Mouse (Mus musculus) liver, embryonic 15.5 days (tissue): Measurements from ENCODE around the gene Hhat. TPM values are rescaled to one million over a fixed set of nuclear protein-coding genes. Genes with fewer than 3 reads are reported as not detected.

Experiments
- ATAC-seq: fragments of 200-750 bp; cut with Nextera tagmentation; 2 replicates; pipeline ENCODE4 v1.8.0; 2017; ENCODE audit warnings: moderate number of reproducible peaks, mild to moderate bottlenecking, moderate library complexity; ENCODE audit not compliant: insufficient read depth
- H3K27ac ChIP-seq: fragments of 300-500 bp; sonication (generic); replicated peaks from 2 replicates; pipeline ENCODE4 v1.5.1; 2015; ENCODE audit warnings: mild to moderate bottlenecking, inconsistent platforms
- H3K27me3 ChIP-seq: fragments of 300-500 bp; sonication (generic); 2 replicates; pipeline ENCODE4 v1.6.1; 2015; ENCODE audit warnings: mild to moderate bottlenecking, inconsistent platforms
- H3K36me3 ChIP-seq: fragments of 300-500 bp; sonication (generic); replicated peaks from 2 replicates; pipeline ENCODE4 v1.6.1; 2015; ENCODE audit warnings: moderate library complexity, mild to moderate bottlenecking, inconsistent platforms
- H3K4me1 ChIP-seq: fragments of 300-500 bp; sonication (generic); replicated peaks from 2 replicates; pipeline ENCODE4 v1.6.1; 2015; ENCODE audit warnings: inconsistent platforms
- H3K4me2 ChIP-seq: fragments of 300-500 bp; sonication (generic); 2 replicates; pipeline ENCODE4 v1.6.1; 2015; ENCODE audit warnings: moderate library complexity, mild to moderate bottlenecking, inconsistent platforms
- H3K4me3 ChIP-seq: fragments of 300-500 bp; sonication (generic); replicated peaks from 2 replicates; pipeline ENCODE4 v1.5.1; 2015; ENCODE audit warnings: mild to moderate bottlenecking, inconsistent platforms
- H3K9ac ChIP-seq: fragments of 300-500 bp; sonication (generic); 2 replicates; pipeline ENCODE4 v1.6.1; 2015; ENCODE audit warnings: moderate library complexity, mild to moderate bottlenecking, inconsistent platforms
- H3K9me3 ChIP-seq: fragments of 300-500 bp; sonication (generic); replicated peaks from 2 replicates; pipeline ENCODE4 v1.6.1; 2016; ENCODE audit warnings: inconsistent platforms
- WGBS: fragments of 180-500 bp; shearing (Covaris S2); methylation state at CpG from one replicate; pipeline ENCODE4 v1.1.7; 2015; ENCODE audit warnings: mixed read lengths; ENCODE audit not compliant: insufficient replicate concordance; 5-methylcytosine and 5-hydroxymethylcytosine counted together
- polyA plus RNA-seq: library from polyadenylated mRNA; unstranded; fragments of >200 nt; fragmentation: Nextera tagmentation; extraction: Ambion mirVana; gene quantifications from 2 replicates; pipeline ENCODE4 v1.2.1, GENCODE M21; 2015

Hhat gene
- polyA plus RNA-seq, 1 experiment from 2014 or later, result 1.1 TPM

GRCm38 (mm10) chr1:192754268-192754667 is 16.8 kb downstream of the Hhat start:
- Histone ChIP-seq H3K4me1 (0 out of 2 replicates have a peak, but pooled peaks cover 9% of the 10 kb centered on the region), H3K4me3 (no peak overlapping the region), H3K27me3 (no peaks in the 10 kb centered on the region), H3K4me2 (no peak overlapping the region), H3K27ac (no peak overlapping the region), H3K36me3 (no peaks in the 10 kb centered on the region), H3K9me3 (no peaks in the 10 kb centered on the region), H3K9ac (no peak overlapping the region)
- 75% methylated on average over 4 of the region's 4 CpGs for WGBS
- no peak for ATAC-seq

GRCm38 (mm10) chr1:192752659-192753601 is 18.1 kb downstream of the Hhat start:
- Histone ChIP-seq H3K9ac (no peak overlapping the region), H3K4me2 (0 out of 2 replicates have a peak overlapping the region, but pooled peaks have one; percentile 11), H3K9me3 (no peaks in the 10 kb centered on the region), H3K27me3 (no peaks in the 10 kb centered on the region), H3K4me1 (0 out of 2 replicates have a peak, but pooled peaks cover 9% of the 10 kb centered on the region), H3K36me3 (no peaks in the 10 kb centered on the region), H3K4me3 (peak overlapping the region; percentile 20; the same call in 1 of the 2 replicates), H3K27ac (no peak overlapping the region)
- ATAC-seq, result no peak
- 9% methylated on average over 8 of the region's 8 CpGs for WGBS

GRCm38 (mm10) chr1:192750042-192750437 is 21.0 kb downstream of the Hhat start:
- Histone ChIP-seq H3K27ac (no peak overlapping the region), H3K9me3 (no peaks in the 10 kb centered on the region), H3K4me1 (0 out of 2 replicates have a peak, but pooled peaks cover 9% of the 10 kb centered on the region), H3K4me2 (no peak overlapping the region), H3K4me3 (no peak overlapping the region), H3K27me3 (no peaks in the 10 kb centered on the region), H3K9ac (no peak overlapping the region), H3K36me3 (no peaks in the 10 kb centered on the region)
- WGBS, result 52% methylated on average over 4 of the region's 4 CpGs
- ATAC-seq, result no peak

GRCm38 (mm10) chr1:192749270-192750041 is 21.6 kb downstream of the Hhat start:
- Histone ChIP-seq H3K4me1 (0 out of 2 replicates have a peak, but pooled peaks cover 9% of the 10 kb centered on the region), H3K4me3 (no peak overlapping the region), H3K9me3 (no peaks in the 10 kb centered on the region), H3K4me2 (no peak overlapping the region), H3K9ac (no peak overlapping the region), H3K27ac (no peak overlapping the region), H3K36me3 (no peaks in the 10 kb centered on the region), H3K27me3 (no peaks in the 10 kb centered on the region)
- no peak for ATAC-seq
- WGBS, result 68% methylated on average over 6 of the region's 6 CpGs

GRCm38 (mm10) chr1:192746201-192746600 is 24.8 kb downstream of the Hhat start:
- no peak overlapping the region for H3K4me3 ChIP-seq
- H3K9ac ChIP-seq, result no peak overlapping the region
- H3K4me2 ChIP-seq, result no peak overlapping the region
- no peaks in the 10 kb centered on the region for H3K4me1 ChIP-seq
- no peaks in the 10 kb centered on the region for H3K36me3 ChIP-seq
- 63% methylated on average over 6 of the region's 6 CpGs for WGBS
- H3K9me3 ChIP-seq, result no peaks in the 10 kb centered on the region
- H3K27ac ChIP-seq, result 0 out of 2 replicates have a peak overlapping the region, but pooled peaks have one; percentile 29
- H3K27me3 ChIP-seq, result no peaks in the 10 kb centered on the region
- ATAC-seq, result no peak

- no peaks in the 10 kb centered on the region for H3K9me3 ChIP-seq
- H3K36me3 ChIP-seq, result no peaks in the 10 kb centered on the region
- H3K4me2 ChIP-seq, result no peak overlapping the region
- H3K4me1 ChIP-seq, result no peaks in the 10 kb centered on the region
- 3% methylated on average over 16 of the region's 16 CpGs for WGBS
- H3K4me3 ChIP-seq, result no peak overlapping the region
- H3K27ac ChIP-seq, result 0 out of 2 replicates have a peak overlapping the region, but pooled peaks have one; percentile 29
- no peaks in the 10 kb centered on the region for H3K27me3 ChIP-seq
- peak; percentile 76 for ATAC-seq
- H3K9ac ChIP-seq, result no peak overlapping the region
These were observed 25.6 kb downstream of the Hhat start for GRCm38 (mm10) chr1:192745240-192746101.

- Histone ChIP-seq H3K36me3 (no peaks in the 10 kb centered on the region), H3K9ac (no peak overlapping the region), H3K4me1 (no peaks in the 10 kb centered on the region), H3K27me3 (no peaks in the 10 kb centered on the region), H3K4me2 (no peak overlapping the region), H3K4me3 (no peak overlapping the region), H3K9me3 (no peaks in the 10 kb centered on the region), H3K27ac (no peak overlapping the region)
- WGBS, result 55% methylated on average over 3 of the region's 3 CpGs
- no peak for ATAC-seq
These were observed 26.2 kb downstream of the Hhat start for GRCm38 (mm10) chr1:192744880-192745239.

- H3K4me3 ChIP-seq, result no peak overlapping the region
- H3K27me3 ChIP-seq, result no peaks in the 10 kb centered on the region
- no peak for ATAC-seq
- H3K4me2 ChIP-seq, result no peak overlapping the region
- no peak overlapping the region for H3K27ac ChIP-seq
- no peaks in the 10 kb centered on the region for H3K9me3 ChIP-seq
- H3K4me1 ChIP-seq, result no peaks in the 10 kb centered on the region
- no peak overlapping the region for H3K9ac ChIP-seq
- no peaks in the 10 kb centered on the region for H3K36me3 ChIP-seq
- 59% methylated on average over 7 of the region's 7 CpGs for WGBS
These were observed 28.4 kb downstream of the Hhat start for GRCm38 (mm10) chr1:192742394-192743251.

- H3K9ac ChIP-seq, result no peak overlapping the region
- no peak overlapping the region for H3K4me3 ChIP-seq
- H3K27ac ChIP-seq, result no peak overlapping the region
- no peaks in the 10 kb centered on the region for H3K27me3 ChIP-seq
- WGBS, result 75% methylated on average over 2 of the region's 2 CpGs
- H3K4me1 ChIP-seq, result no peaks in the 10 kb centered on the region
- ATAC-seq, result no peak
- H3K9me3 ChIP-seq, result no peaks in the 10 kb centered on the region
- H3K36me3 ChIP-seq, result no peaks in the 10 kb centered on the region
- no peak overlapping the region for H3K4me2 ChIP-seq
These were observed 29.1 kb downstream of the Hhat start for GRCm38 (mm10) chr1:192741896-192742295.

- no peaks in the 10 kb centered on the region for H3K9me3 ChIP-seq
- no peak overlapping the region for H3K27ac ChIP-seq
- H3K27me3 ChIP-seq, result no peaks in the 10 kb centered on the region
- ATAC-seq, result no peak
- no peak overlapping the region for H3K9ac ChIP-seq
- WGBS, result 60% methylated on average over 3 of the region's 3 CpGs
- no peaks in the 10 kb centered on the region for H3K36me3 ChIP-seq
- H3K4me3 ChIP-seq, result no peak overlapping the region
- H3K4me2 ChIP-seq, result no peak overlapping the region
- H3K4me1 ChIP-seq, result no peaks in the 10 kb centered on the region
These were observed 34.5 kb downstream of the Hhat start for GRCm38 (mm10) chr1:192736524-192736923.
